Mouse (Mus musculus) forebrain, embryonic 14.5 days (tissue): ENCODE measurements at regions not wholly inside any gene's neighbourhood (a gene's known extent, or its start where the extent isn't known, plus 50 kb on each side); places are given as distances from the start of the nearest gene placed in this dataset.
"Not testable (repeated sequence)": the region's sequence is repeated elsewhere in the genome, so short reads cannot be mapped to it uniquely, and the experiment has no call there.

Experiments
- ATAC-seq: fragments of 200-750 bp; cut with Nextera tagmentation; 2 replicates; pipeline ENCODE4 v1.8.0; 2017; ENCODE audit warnings: mild to moderate bottlenecking, moderate library complexity
- DNase-seq: peaks from one replicate; pipeline ENCODE4 v3.0.0-alpha.2; 2015; ENCODE audit warnings: low spot score
- H3K27ac ChIP-seq: fragments of 300-500 bp; sonication (generic); 2 replicates; pipeline ENCODE4 v1.5.1; 2014; ENCODE audit warnings: low read depth, mild to moderate bottlenecking, control low read depth, low read length, moderate library complexity
- H3K27me3 ChIP-seq: fragments of 300-500 bp; sonication (generic); replicated peaks from 2 replicates; pipeline ENCODE4 v1.6.1; 2014; ENCODE audit warnings: low read length, control low read depth, mixed read lengths; ENCODE audit not compliant: control insufficient read depth, insufficient read depth
- H3K36me3 ChIP-seq: fragments of 300-500 bp; sonication (generic); 2 replicates; pipeline ENCODE4 v1.6.1; 2014; ENCODE audit warnings: low read length, control low read depth; ENCODE audit not compliant: control insufficient read depth, insufficient read depth
- H3K4me1 ChIP-seq: fragments of 300-500 bp; sonication (generic); 2 replicates; pipeline ENCODE4 v1.6.1; 2014; ENCODE audit warnings: antibody characterized with exemption, low read length, control low read depth; ENCODE audit not compliant: control insufficient read depth, insufficient read depth
- H3K4me2 ChIP-seq: fragments of 300-500 bp; sonication (generic); 2 replicates; pipeline ENCODE4 v1.6.1; 2014; ENCODE audit warnings: mild to moderate bottlenecking, control low read depth, low read length
- H3K4me3 ChIP-seq: fragments of 300-500 bp; sonication (generic); 2 replicates; pipeline ENCODE4 v1.5.1; 2014; ENCODE audit warnings: low read depth, low read length, control low read depth
- H3K9ac ChIP-seq: fragments of 300-500 bp; sonication (generic); 2 replicates; pipeline ENCODE4 v1.6.1; 2014; ENCODE audit warnings: mild to moderate bottlenecking, low read length, control low read depth, moderate library complexity
- H3K9me3 ChIP-seq: fragments of 300-500 bp; sonication (generic); replicated peaks from 2 replicates; pipeline ENCODE4 v1.6.1; 2016; ENCODE audit warnings: low read length, control low read depth, mixed read lengths; ENCODE audit not compliant: control insufficient read depth
- WGBS: fragments of 180-500 bp; shearing (Covaris S2); extraction: QIAGEN DNeasy Blood & Tissue Kit; methylation state at CpG from one replicate; pipeline ENCODE4 v1.1.7; 2014; 5-methylcytosine and 5-hydroxymethylcytosine counted together

GRCm38 (mm10) chr9:5542604-5543003, 197.4 kb downstream of the Casp12 start:
- no peak overlapping the region for H3K4me2 ChIP-seq
- H3K36me3 ChIP-seq = no peaks in the 10 kb centered on the region
- H3K4me1 ChIP-seq = no peaks in the 10 kb centered on the region
- no peak for ATAC-seq
- H3K27ac ChIP-seq = no peak overlapping the region
- no peaks in the 10 kb centered on the region for H3K9me3 ChIP-seq
- H3K9ac ChIP-seq = no peak overlapping the region
- WGBS = 66% methylated on average over 1 of the region's 1 CpGs
- DNase-seq = no peak
- no peak overlapping the region for H3K4me3 ChIP-seq
- no peaks in the 10 kb centered on the region for H3K27me3 ChIP-seq

GRCm38 (mm10) chr9:5575072-5575471, 229.8 kb downstream of the Casp12 start:
- 89% methylated on average over 1 of the region's 1 CpGs for WGBS
- ATAC-seq = no peak
- H3K27ac ChIP-seq = no peak overlapping the region
- H3K4me3 ChIP-seq = no peak overlapping the region
- no peaks in the 10 kb centered on the region for H3K27me3 ChIP-seq
- H3K4me2 ChIP-seq = no peak overlapping the region
- H3K36me3 ChIP-seq = no peaks in the 10 kb centered on the region
- H3K9me3 ChIP-seq = no peaks in the 10 kb centered on the region
- H3K4me1 ChIP-seq = no peaks in the 10 kb centered on the region
- no peak overlapping the region for H3K9ac ChIP-seq
- DNase-seq = no peak

GRCm38 (mm10) chr9:5578168-5578567, 232.9 kb downstream of the Casp12 start:
- not testable (repeated sequence) for H3K4me1 ChIP-seq, H3K36me3 ChIP-seq, H3K9ac ChIP-seq, H3K4me3 ChIP-seq, DNase-seq, H3K4me2 ChIP-seq, H3K27ac ChIP-seq, H3K27me3 ChIP-seq, H3K9me3 ChIP-seq, ATAC-seq
- 90% methylated on average over 11 of the region's 11 CpGs for WGBS

GRCm38 (mm10) chr9:5595891-5596635, 250.8 kb downstream of the Casp12 start:
- H3K9ac ChIP-seq = no peak overlapping the region
- H3K4me2 ChIP-seq = no peak overlapping the region
- H3K9me3 ChIP-seq = no peaks in the 10 kb centered on the region
- H3K4me1 ChIP-seq = no peaks in the 10 kb centered on the region
- DNase-seq (peak; percentile 12), ATAC-seq (no peak)
- H3K27me3 ChIP-seq = no peaks in the 10 kb centered on the region
- H3K4me3 ChIP-seq = no peak overlapping the region
- H3K27ac ChIP-seq = no peak overlapping the region
- no peaks in the 10 kb centered on the region for H3K36me3 ChIP-seq
- 48% methylated on average over 3 of the region's 3 CpGs for WGBS

GRCm38 (mm10) chr9:5604019-5604418, 258.8 kb downstream of the Casp12 start:
- peak; percentile 20 for DNase-seq
- Histone ChIP-seq H3K4me3 (no peak overlapping the region), H3K4me1 (no peaks in the 10 kb centered on the region), H3K27ac (no peak overlapping the region), H3K4me2 (no peak overlapping the region), H3K27me3 (no peaks in the 10 kb centered on the region), H3K9me3 (no peaks in the 10 kb centered on the region), H3K9ac (no peak overlapping the region), H3K36me3 (no peaks in the 10 kb centered on the region)
- ATAC-seq = no peak
- whole genome bisulfite sequencing = 51% methylated on average over 1 of the region's 1 CpGs

- H3K9me3 ChIP-seq = no peaks in the 10 kb centered on the region
- no peak for DNase-seq
- H3K36me3 ChIP-seq = no peaks in the 10 kb centered on the region
- no peak for ATAC-seq
- H3K9ac ChIP-seq = no peak overlapping the region
- H3K27ac ChIP-seq = no peak overlapping the region
- no peak overlapping the region for H3K4me3 ChIP-seq
- H3K4me1 ChIP-seq = no peaks in the 10 kb centered on the region
- no peaks in the 10 kb centered on the region for H3K27me3 ChIP-seq
- no peak overlapping the region for H3K4me2 ChIP-seq
Measured at GRCm38 (mm10) chr9:5605015-5605414, 259.8 kb downstream of the Casp12 start.

- WGBS = 92% methylated on average over 17 of the region's 17 CpGs
- Histone ChIP-seq H3K27me3 (no peaks in the 10 kb centered on the region), H3K4me3 (no peak overlapping the region), H3K9ac (no peak overlapping the region), H3K9me3 (no peaks in the 10 kb centered on the region), H3K36me3 (no peaks in the 10 kb centered on the region), H3K4me2 (no peak overlapping the region), H3K27ac (no peak overlapping the region), H3K4me1 (no peaks in the 10 kb centered on the region)
- no peak for ATAC-seq
- DNase-seq = no peak
Measured at GRCm38 (mm10) chr9:5616725-5617124, 271.5 kb downstream of the Casp12 start.

GRCm38 (mm10) chr9:5623396-5623795, 278.2 kb downstream of the Casp12 start:
- no peak overlapping the region for H3K4me2 ChIP-seq
- DNase-seq (no peak), ATAC-seq (no peak)
- H3K9ac ChIP-seq = no peak overlapping the region
- H3K4me3 ChIP-seq = no peak overlapping the region
- no peaks in the 10 kb centered on the region for H3K9me3 ChIP-seq
- H3K27ac ChIP-seq = no peak overlapping the region
- 88% methylated on average over 2 of the region's 2 CpGs for WGBS
- H3K4me1 ChIP-seq = no peaks in the 10 kb centered on the region
- H3K36me3 ChIP-seq = no peaks in the 10 kb centered on the region
- H3K27me3 ChIP-seq = no peaks in the 10 kb centered on the region

GRCm38 (mm10) chr9:5627521-5627920, 282.3 kb downstream of the Casp12 start:
- Histone ChIP-seq H3K27me3 (no peaks in the 10 kb centered on the region), H3K27ac (no peak overlapping the region), H3K4me3 (no peak overlapping the region), H3K36me3 (no peaks in the 10 kb centered on the region), H3K4me2 (no peak overlapping the region), H3K9me3 (no peaks in the 10 kb centered on the region), H3K9ac (no peak overlapping the region), H3K4me1 (no peaks in the 10 kb centered on the region)
- ATAC-seq = no peak
- 73% methylated on average over 1 of the region's 1 CpGs for WGBS
- no peak for DNase-seq
